Mouse (Mus musculus): ENCODE measurements around the gene Aimp1. TPM values are rescaled to one million over a fixed set of nuclear protein-coding genes. Genes with fewer than 3 reads are reported as not detected.

Gene Aimp1
- total and polyA plus RNA-seq, 2 experiments = 9.8 to 37.7 TPM

DNA sequence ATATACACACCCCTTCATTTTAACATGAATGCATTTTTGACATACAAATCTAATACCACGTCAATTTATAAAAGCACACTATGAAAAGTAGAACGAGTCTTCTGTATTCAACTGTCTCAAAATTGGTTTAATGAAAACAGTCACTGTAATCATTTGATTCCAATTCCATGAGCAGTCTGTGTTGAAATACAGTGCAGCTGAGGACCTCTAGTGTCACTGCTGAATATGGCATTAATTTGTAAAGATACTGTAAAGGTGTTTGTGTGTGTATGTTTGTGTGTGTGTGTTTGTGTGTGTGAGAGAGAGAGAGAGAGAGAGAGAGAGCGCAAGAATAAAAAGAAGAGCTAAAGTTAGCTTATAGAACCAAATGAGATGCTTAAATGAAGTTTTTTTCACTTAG lies 17.2 kb upstream of the Aimp1 start:
- Histone ChIP-seq H3K9ac (ENCODE audit: low read depth, low read length) (no peak overlapping the region), H3K4me1 (ENCODE audit: control insufficient read depth, insufficient read depth, low read length) (no peaks in the 10 kb centered on the region), H3K27ac (replicated peaks; ENCODE audit: insufficient read depth, low read depth, low read length) (no peak overlapping the region), H3K4me3 (ENCODE audit: insufficient read depth, low read depth, low read length) (no peak overlapping the region), H3K79me2 (ENCODE audit: control insufficient read depth, insufficient read depth, low read length) (no peaks in the 10 kb centered on the region; the same call in 1 of the 2 replicates), H3K36me3 (ENCODE audit: control insufficient read depth, insufficient read depth, low read length) (peaks cover 6% of the 10 kb centered on the region; the same call in 1 of the 2 replicates), H3K27me3 (ENCODE audit: control insufficient read depth, insufficient read depth, low read length) (no peaks in the 10 kb centered on the region)
- peak; percentile 31 for DNase-seq (ENCODE audit: extremely low read depth, low read depth, low spot score)
- TF ChIP-seq CTCF (IDR thresholded peaks at IDR 0.05; ENCODE audit: low read depth, low read length) (peak; percentile 51), POLR2A (IDR thresholded peaks at IDR 0.05; ENCODE audit: extremely low read depth, insufficient read depth, low read length) (no peak)
- 70% methylated on average over 3 of the region's 3 CpGs for WGBS

DNA sequence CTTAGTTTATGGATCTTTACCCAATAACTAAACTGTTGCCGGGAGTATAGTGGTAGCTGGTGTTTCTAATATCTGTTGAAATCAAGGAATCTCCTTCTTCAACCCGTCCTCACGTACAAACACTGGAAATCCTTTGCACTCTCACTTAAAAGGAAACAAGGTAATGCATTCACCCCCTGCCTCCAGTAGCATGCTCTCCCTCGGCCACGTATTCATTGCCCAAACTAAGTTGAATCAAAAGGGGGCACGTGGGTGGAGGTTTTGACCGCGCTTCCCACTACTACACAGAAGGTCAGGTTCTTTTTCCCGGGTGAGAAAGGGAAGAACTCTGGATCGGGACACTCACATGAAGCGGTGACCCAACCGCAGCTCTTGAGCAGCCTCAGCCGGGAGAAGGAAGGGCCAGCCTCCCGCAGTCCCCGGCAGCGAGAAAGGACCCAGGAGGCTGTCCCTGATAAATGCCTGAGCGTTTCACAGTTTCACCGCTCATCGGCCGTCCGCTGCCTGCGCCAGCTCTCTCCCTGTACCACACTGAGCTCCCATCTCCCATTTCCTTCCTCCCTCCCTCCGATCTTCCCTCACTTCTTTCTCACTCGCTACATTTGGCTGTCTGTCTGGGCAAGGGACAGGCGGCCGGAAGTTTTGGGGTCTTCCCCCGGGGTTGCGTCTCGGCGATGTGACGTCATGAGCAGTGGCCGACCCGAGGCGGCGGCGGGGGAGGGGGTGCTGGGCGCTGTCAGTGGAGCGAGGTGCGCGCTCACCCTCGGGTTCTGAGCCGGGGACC lies 531 bp downstream of the Aimp1 start, which contains the start of gene Tbck:
Gene Tbck, plus strand, starts transcription at position 698 of the 784 bp plus-strand sequence.
- peaks cover 3% of the 10 kb centered on the region; the same call in 1 of the 2 replicates for H3K79me2 ChIP-seq (ENCODE audit: control insufficient read depth, insufficient read depth, low read length)
- peak within 1 kb of the TSS; percentile 96 for H3K27ac ChIP-seq (replicated peaks; ENCODE audit: insufficient read depth, low read depth, low read length)
- H3K36me3 ChIP-seq (ENCODE audit: control insufficient read depth, insufficient read depth, low read length) = peaks cover 5% of the 10 kb centered on the region; the same call in 1 of the 2 replicates
- under 1% methylated on average over 42 of the region's 42 CpGs for WGBS
- DNase-seq (ENCODE audit: extremely low read depth, low read depth, low spot score) = peak; percentile 73
- H3K9ac ChIP-seq (ENCODE audit: low read depth, low read length) = peak within 1 kb of the TSS; percentile 95
- H3K4me1 ChIP-seq (ENCODE audit: control insufficient read depth, insufficient read depth, low read length) = peaks cover 5% of the 10 kb centered on the region
- H3K27me3 ChIP-seq (ENCODE audit: control insufficient read depth, insufficient read depth, low read length) = no peaks in the 10 kb centered on the region
- H3K4me3 ChIP-seq (ENCODE audit: insufficient read depth, low read depth, low read length) = peak within 1 kb of the TSS; percentile 93
- TF ChIP-seq CTCF (IDR thresholded peaks at IDR 0.05; ENCODE audit: low read depth, low read length) (no peak), POLR2A (IDR thresholded peaks at IDR 0.05; ENCODE audit: extremely low read depth, insufficient read depth, low read length) (peak; percentile 30; the same call in 1 of the 2 replicates)

DNA sequence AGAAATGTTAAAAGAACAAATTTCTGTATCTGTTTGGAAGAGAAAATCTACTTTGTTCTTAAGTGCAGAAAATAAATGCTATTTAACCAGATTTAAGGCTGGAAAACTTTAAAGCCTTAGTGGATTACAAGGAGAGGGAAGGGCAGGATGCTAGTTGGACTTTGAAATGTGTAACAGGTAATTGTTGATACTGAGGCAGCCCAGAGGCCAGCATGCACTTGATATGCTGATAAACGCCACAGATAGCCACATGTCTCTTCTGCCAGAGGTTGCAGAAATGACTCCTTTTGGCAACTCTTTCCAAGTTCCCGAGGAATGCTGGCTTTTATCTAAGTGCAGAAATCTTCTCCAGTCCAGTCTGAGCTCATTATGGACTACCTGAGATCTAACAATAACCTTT lies 6.7 kb downstream of the Aimp1 start:
- no peak overlapping the region for H3K9ac ChIP-seq (ENCODE audit: low read depth, low read length)
- H3K27ac ChIP-seq (replicated peaks; ENCODE audit: insufficient read depth, low read depth, low read length) = no peak overlapping the region
- TF ChIP-seq CTCF (IDR thresholded peaks at IDR 0.05; ENCODE audit: low read depth, low read length) (no peak), POLR2A (IDR thresholded peaks at IDR 0.05; ENCODE audit: extremely low read depth, insufficient read depth, low read length) (no peak)
- peaks cover 13% of the 10 kb centered on the region for H3K36me3 ChIP-seq (ENCODE audit: control insufficient read depth, insufficient read depth, low read length)
- WGBS = 19% methylated on average over 2 of the region's 2 CpGs
- H3K4me1 ChIP-seq (ENCODE audit: control insufficient read depth, insufficient read depth, low read length) = peaks cover under 1% of the 10 kb centered on the region; the same call in 1 of the 2 replicates
- DNase-seq (ENCODE audit: extremely low read depth, low read depth, low spot score) = peak; percentile 41
- no peaks in the 10 kb centered on the region for H3K79me2 ChIP-seq (ENCODE audit: control insufficient read depth, insufficient read depth, low read length)
- no peak overlapping the region for H3K4me3 ChIP-seq (ENCODE audit: insufficient read depth, low read depth, low read length)
- no peaks in the 10 kb centered on the region for H3K27me3 ChIP-seq (ENCODE audit: control insufficient read depth, insufficient read depth, low read length)

DNA sequence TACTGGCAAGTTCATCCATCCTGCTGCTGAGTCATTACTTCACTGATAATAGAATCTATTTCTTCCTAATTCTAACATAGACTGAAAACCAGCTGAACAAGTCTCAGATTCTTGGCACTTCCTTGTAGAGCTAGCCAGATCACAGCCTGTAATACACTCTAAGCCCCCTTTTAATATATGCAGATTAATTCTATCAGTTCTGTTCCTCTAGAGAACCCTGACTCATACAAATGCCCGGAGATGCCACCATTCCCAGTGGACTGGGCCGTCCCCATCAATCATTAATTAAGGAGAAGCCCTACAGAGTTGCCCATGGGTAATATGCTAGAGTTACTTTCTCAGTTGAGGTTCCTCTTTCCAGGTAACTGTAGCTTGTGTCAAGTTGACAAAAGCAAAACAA lies 28.2 kb downstream of the Aimp1 start:
- TF ChIP-seq CTCF (IDR thresholded peaks at IDR 0.05; ENCODE audit: low read depth, low read length) (no peak), POLR2A (IDR thresholded peaks at IDR 0.05; ENCODE audit: extremely low read depth, insufficient read depth, low read length) (no peak)
- H3K36me3 ChIP-seq (ENCODE audit: control insufficient read depth, insufficient read depth, low read length) = peaks cover 21% of the 10 kb centered on the region
- H3K9ac ChIP-seq (ENCODE audit: low read depth, low read length) = no peak overlapping the region
- peaks cover 2% of the 10 kb centered on the region for H3K4me1 ChIP-seq (ENCODE audit: control insufficient read depth, insufficient read depth, low read length)
- H3K27ac ChIP-seq (replicated peaks; ENCODE audit: insufficient read depth, low read depth, low read length) = no peak overlapping the region
- no peaks in the 10 kb centered on the region for H3K27me3 ChIP-seq (ENCODE audit: control insufficient read depth, insufficient read depth, low read length)
- no peak overlapping the region for H3K4me3 ChIP-seq (ENCODE audit: insufficient read depth, low read depth, low read length)
- H3K79me2 ChIP-seq (ENCODE audit: control insufficient read depth, insufficient read depth, low read length) = no peaks in the 10 kb centered on the region
- DNase-seq (ENCODE audit: extremely low read depth, low read depth, low spot score) = no peak
- WGBS = 65% methylated on average over 2 of the region's 2 CpGs

DNA sequence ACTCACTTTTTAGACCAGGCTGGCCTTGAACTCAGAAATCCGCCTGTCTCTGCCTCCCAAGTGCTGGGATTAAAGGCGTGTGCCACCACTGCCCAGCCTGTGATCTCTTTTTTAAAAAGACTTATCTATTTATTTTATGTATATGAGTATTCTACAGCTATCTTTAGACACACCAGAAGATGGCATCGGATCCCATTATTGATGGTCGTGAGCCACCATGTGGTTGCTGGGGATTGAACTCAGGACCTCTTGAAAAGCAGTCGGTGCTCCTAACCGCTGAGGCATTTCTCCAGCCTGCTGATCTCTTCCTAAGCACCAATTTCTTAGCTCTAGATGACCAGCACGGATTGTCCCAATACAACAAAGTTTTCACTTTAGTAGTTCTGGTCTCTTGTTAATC lies 30.2 kb downstream of the Aimp1 start:
- DNase-seq (ENCODE audit: extremely low read depth, low read depth, low spot score) = no peak
- H3K4me3 ChIP-seq (ENCODE audit: insufficient read depth, low read depth, low read length) = no peak overlapping the region
- H3K36me3 ChIP-seq (ENCODE audit: control insufficient read depth, insufficient read depth, low read length) = peaks cover 3% of the 10 kb centered on the region; the same call in 1 of the 2 replicates
- no peaks in the 10 kb centered on the region for H3K79me2 ChIP-seq (ENCODE audit: control insufficient read depth, insufficient read depth, low read length)
- 87% methylated on average over 7 of the region's 7 CpGs for WGBS
- peaks cover 2% of the 10 kb centered on the region for H3K4me1 ChIP-seq (ENCODE audit: control insufficient read depth, insufficient read depth, low read length)
- H3K9ac ChIP-seq (ENCODE audit: low read depth, low read length) = no peak overlapping the region
- TF ChIP-seq CTCF (IDR thresholded peaks at IDR 0.05; ENCODE audit: low read depth, low read length) (no peak), POLR2A (IDR thresholded peaks at IDR 0.05; ENCODE audit: extremely low read depth, insufficient read depth, low read length) (no peak)
- no peak overlapping the region for H3K27ac ChIP-seq (replicated peaks; ENCODE audit: insufficient read depth, low read depth, low read length)
- no peaks in the 10 kb centered on the region for H3K27me3 ChIP-seq (ENCODE audit: control insufficient read depth, insufficient read depth, low read length)

DNA sequence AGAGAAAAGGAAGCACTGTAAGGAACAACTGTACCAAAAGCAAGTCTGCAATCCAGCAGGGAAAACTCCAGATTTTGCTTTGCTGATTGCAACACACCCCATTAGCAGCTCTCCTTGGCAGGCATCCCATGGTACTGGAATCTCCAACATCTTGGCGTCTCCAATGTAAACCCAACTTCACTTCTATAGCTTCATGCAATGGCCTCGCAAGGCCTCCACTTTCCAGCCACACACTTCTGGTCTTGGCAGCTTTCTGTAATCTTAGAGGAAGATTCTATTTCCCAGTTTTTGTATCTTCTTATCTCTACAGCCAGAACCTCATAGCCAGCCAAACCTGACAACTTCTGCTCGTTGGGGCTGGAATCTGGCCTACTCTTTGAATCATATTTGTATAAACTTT lies 32.4 kb downstream of the Aimp1 start:
- Histone ChIP-seq H3K9ac (ENCODE audit: low read depth, low read length) (no peak overlapping the region), H3K79me2 (ENCODE audit: control insufficient read depth, insufficient read depth, low read length) (no peaks in the 10 kb centered on the region), H3K4me1 (ENCODE audit: control insufficient read depth, insufficient read depth, low read length) (peaks cover 2% of the 10 kb centered on the region), H3K36me3 (ENCODE audit: control insufficient read depth, insufficient read depth, low read length) (no peaks in the 10 kb centered on the region), H3K4me3 (ENCODE audit: insufficient read depth, low read depth, low read length) (no peak overlapping the region), H3K27ac (replicated peaks; ENCODE audit: insufficient read depth, low read depth, low read length) (no peak overlapping the region), H3K27me3 (ENCODE audit: control insufficient read depth, insufficient read depth, low read length) (no peaks in the 10 kb centered on the region)
- 13% methylated on average over 3 of the region's 3 CpGs for WGBS
- DNase-seq (ENCODE audit: extremely low read depth, low read depth, low spot score) = peak; percentile 78
- TF ChIP-seq CTCF (IDR thresholded peaks at IDR 0.05; ENCODE audit: low read depth, low read length) (no peak), POLR2A (IDR thresholded peaks at IDR 0.05; ENCODE audit: extremely low read depth, insufficient read depth, low read length) (no peak)
